Mouse (Mus musculus) liver, embryonic 15.5 days (tissue): ENCODE results near the gene Apbb1ip. TPM values are rescaled to one million over a fixed set of nuclear protein-coding genes. Genes with fewer than 3 reads are reported as not detected.

Experiments used
- ATAC-seq: fragments of 200-750 bp; cut with Nextera tagmentation; 2 replicates; pipeline ENCODE4 v1.8.0; 2017; ENCODE audit warnings: moderate number of reproducible peaks, mild to moderate bottlenecking, moderate library complexity; ENCODE audit not compliant: insufficient read depth
- H3K27ac ChIP-seq: fragments of 300-500 bp; sonication (generic); replicated peaks from 2 replicates; pipeline ENCODE4 v1.5.1; 2015; ENCODE audit warnings: mild to moderate bottlenecking, inconsistent platforms
- H3K27me3 ChIP-seq: fragments of 300-500 bp; sonication (generic); 2 replicates; pipeline ENCODE4 v1.6.1; 2015; ENCODE audit warnings: mild to moderate bottlenecking, inconsistent platforms
- H3K36me3 ChIP-seq: fragments of 300-500 bp; sonication (generic); replicated peaks from 2 replicates; pipeline ENCODE4 v1.6.1; 2015; ENCODE audit warnings: moderate library complexity, mild to moderate bottlenecking, inconsistent platforms
- H3K4me1 ChIP-seq: fragments of 300-500 bp; sonication (generic); replicated peaks from 2 replicates; pipeline ENCODE4 v1.6.1; 2015; ENCODE audit warnings: inconsistent platforms
- H3K4me2 ChIP-seq: fragments of 300-500 bp; sonication (generic); 2 replicates; pipeline ENCODE4 v1.6.1; 2015; ENCODE audit warnings: moderate library complexity, mild to moderate bottlenecking, inconsistent platforms
- H3K4me3 ChIP-seq: fragments of 300-500 bp; sonication (generic); replicated peaks from 2 replicates; pipeline ENCODE4 v1.5.1; 2015; ENCODE audit warnings: mild to moderate bottlenecking, inconsistent platforms
- H3K9ac ChIP-seq: fragments of 300-500 bp; sonication (generic); 2 replicates; pipeline ENCODE4 v1.6.1; 2015; ENCODE audit warnings: moderate library complexity, mild to moderate bottlenecking, inconsistent platforms
- H3K9me3 ChIP-seq: fragments of 300-500 bp; sonication (generic); replicated peaks from 2 replicates; pipeline ENCODE4 v1.6.1; 2016; ENCODE audit warnings: inconsistent platforms
- WGBS: fragments of 180-500 bp; shearing (Covaris S2); methylation state at CpG from one replicate; pipeline ENCODE4 v1.1.7; 2015; ENCODE audit warnings: mixed read lengths; ENCODE audit not compliant: insufficient replicate concordance; 5-methylcytosine and 5-hydroxymethylcytosine counted together
- polyA plus RNA-seq: library from polyadenylated mRNA; unstranded; fragments of >200 nt; fragmentation: Nextera tagmentation; extraction: Ambion mirVana; gene quantifications from 2 replicates; pipeline ENCODE4 v1.2.1, GENCODE M21; 2015

The Apbb1ip gene
- polyA plus RNA-seq, 1 experiment from 2014 or later, result 13.1 TPM

DNA sequence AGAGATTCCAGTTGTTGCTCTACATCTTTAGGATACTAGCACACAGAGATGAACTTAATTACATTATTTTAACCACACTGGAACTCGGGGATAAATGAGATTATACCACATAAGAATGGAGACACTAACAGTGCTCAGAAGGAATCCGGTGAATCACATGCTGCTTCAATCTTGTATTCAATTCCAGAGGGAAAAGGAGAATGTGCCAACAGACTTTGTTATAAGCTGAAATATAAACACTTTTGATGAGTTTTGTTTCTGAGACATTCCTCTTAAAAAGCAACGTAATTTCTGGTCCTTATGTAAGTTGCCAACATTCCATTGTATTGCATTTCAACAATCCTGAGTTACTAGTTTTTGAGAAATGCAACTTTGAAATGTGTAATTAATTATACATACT lies 1.8 kb downstream of the Apbb1ip start:
- Histone ChIP-seq H3K4me2 (peak overlapping the region; percentile 94), H3K36me3 (no peaks in the 10 kb centered on the region), H3K27me3 (no peaks in the 10 kb centered on the region), H3K9ac (peak overlapping the region; percentile 31; the same call in 1 of the 2 replicates), H3K4me3 (peak overlapping the region; percentile 68), H3K4me1 (peaks cover 54% of the 10 kb centered on the region), H3K27ac (no peak overlapping the region), H3K9me3 (no peaks in the 10 kb centered on the region)
- WGBS, result 25% methylated on average over 3 of the region's 3 CpGs
- ATAC-seq, result no peak

DNA sequence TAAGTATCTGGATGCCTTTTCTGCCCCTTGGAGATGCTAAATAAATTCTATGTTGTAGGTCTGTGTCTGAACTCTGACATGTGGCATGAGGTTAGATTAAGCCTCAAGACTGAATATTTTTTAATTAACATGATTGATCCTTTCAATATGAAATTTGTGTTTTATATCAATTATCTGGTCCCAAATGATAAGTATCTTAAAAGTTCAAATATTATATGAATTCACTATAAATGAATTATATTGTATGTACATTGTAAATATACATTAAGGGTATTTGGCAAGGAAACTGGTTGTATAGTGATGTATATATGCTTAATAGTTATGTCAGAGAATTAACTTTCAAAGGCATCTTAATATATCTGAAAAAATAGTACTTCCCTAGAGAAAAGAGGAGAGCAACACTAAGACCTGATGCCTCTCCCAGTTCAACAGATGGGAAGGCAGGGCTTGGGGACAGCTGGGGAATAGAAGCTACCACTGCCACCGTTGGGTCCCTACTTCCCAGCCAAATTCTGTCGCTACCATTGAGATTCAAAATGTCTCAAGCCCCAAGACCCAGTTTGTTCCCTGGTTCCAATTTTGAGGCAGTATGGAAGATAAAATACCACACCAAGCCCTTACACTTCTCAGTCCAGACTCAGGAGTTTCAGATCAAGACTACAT lies 2.8 kb downstream of the Apbb1ip start:
- no peaks in the 10 kb centered on the region for H3K27me3 ChIP-seq
- H3K9me3 ChIP-seq, result no peaks in the 10 kb centered on the region
- 58% methylated on average over 2 of the region's 2 CpGs for WGBS
- H3K4me3 ChIP-seq, result peak overlapping the region; percentile 5; the same call in 1 of the 2 replicates
- no peaks in the 10 kb centered on the region for H3K36me3 ChIP-seq
- H3K4me1 ChIP-seq, result peaks cover 64% of the 10 kb centered on the region
- H3K4me2 ChIP-seq, result peak overlapping the region; percentile 54
- no peak overlapping the region for H3K9ac ChIP-seq
- H3K27ac ChIP-seq, result peak overlapping the region; percentile 73
- no peak for ATAC-seq

DNA sequence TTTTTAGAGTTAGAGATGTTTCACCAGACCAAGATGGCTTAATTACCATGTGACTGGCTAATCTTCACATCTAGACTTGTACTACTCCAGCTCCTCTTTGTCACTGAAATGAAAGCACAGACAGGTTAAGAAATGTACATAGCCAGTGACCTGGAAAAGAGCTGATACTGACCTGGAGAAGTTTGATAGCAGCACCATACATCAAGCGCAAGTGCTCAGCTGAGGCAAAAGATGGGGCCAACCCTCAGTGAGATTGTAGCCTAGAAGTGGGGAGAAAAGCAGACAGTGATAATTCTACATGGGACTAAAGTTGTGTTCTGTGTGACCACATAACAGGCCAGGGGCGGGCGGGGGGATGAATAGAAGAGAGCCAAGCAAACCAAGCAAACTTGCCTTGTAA lies 3.9 kb downstream of the Apbb1ip start:
- Histone ChIP-seq H3K4me2 (peak overlapping the region; percentile 34), H3K36me3 (no peaks in the 10 kb centered on the region), H3K27me3 (no peaks in the 10 kb centered on the region), H3K9me3 (no peaks in the 10 kb centered on the region), H3K9ac (no peak overlapping the region), H3K4me1 (peaks cover 72% of the 10 kb centered on the region), H3K27ac (peak overlapping the region; percentile 61), H3K4me3 (no peak overlapping the region)
- ATAC-seq, result 0 out of 2 replicates have a peak, but pooled peaks have one; percentile 4
- 46% methylated on average over 3 of the region's 3 CpGs for WGBS

DNA sequence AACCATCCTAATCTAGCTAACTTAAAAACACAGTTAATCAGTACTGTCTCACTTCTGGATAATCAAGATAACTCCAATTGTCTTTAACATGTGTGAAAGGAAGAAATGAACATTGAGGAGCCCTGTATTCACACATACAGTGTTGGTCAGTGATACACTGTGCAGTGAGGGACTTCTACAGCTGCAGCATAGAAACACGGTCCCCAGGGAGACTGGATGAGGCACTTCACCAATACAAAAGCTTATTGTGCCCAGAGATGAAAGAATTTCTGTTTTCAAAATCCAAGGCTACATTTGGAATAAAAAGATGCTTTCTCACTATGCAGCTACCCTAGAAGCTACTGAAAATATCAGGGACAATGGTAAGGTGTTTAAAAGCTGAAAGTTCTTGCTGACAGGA lies 7.0 kb downstream of the Apbb1ip start:
- peak overlapping the region; percentile 76 for H3K27ac ChIP-seq
- WGBS, result 47% methylated on average over 1 of the region's 1 CpGs

DNA sequence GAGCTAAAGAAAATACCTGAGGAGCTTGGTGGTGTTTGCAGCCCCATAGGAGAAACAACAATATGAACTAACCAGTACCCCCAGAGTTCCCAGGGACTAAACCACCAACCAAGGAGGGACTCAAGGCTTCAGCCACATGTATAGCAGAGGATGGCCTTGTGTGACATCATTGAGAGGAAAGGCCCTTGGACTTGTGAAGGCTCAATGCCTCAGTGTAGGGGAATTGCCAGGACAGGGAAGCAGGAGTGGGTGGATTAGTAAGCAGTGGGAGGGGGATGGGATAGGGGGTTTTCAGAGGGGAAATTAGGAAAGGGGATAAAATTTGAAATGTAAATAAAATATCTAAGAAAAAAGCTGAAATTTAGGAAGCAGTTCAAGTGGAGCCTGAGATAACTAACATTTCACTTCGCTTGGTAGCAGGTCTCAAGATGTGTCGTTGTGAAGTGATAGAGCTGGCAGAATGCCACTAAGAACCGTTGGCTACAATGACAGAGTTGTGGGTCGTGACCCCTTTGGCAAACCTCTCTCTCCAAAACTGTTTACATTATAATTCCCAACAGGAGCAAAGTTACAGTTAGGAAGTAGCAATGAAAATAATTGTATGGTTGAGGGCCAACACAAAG lies 7.6 kb downstream of the Apbb1ip start:
- no peak for ATAC-seq
- Histone ChIP-seq H3K27ac (peak overlapping the region; percentile 76), H3K9me3 (no peaks in the 10 kb centered on the region), H3K9ac (no peak overlapping the region), H3K4me3 (no peak overlapping the region), H3K4me2 (peak overlapping the region; percentile 48), H3K27me3 (no peaks in the 10 kb centered on the region), H3K4me1 (peaks cover 62% of the 10 kb centered on the region), H3K36me3 (no peaks in the 10 kb centered on the region)
- 24% methylated on average over 4 of the region's 4 CpGs for WGBS

More for the DNA sequence above, 7.0 kb downstream of the Apbb1ip start:
- Histone ChIP-seq H3K4me3 (no peak overlapping the region), H3K36me3 (no peaks in the 10 kb centered on the region), H3K4me1 (peaks cover 62% of the 10 kb centered on the region), H3K4me2 (no peak overlapping the region), H3K27me3 (no peaks in the 10 kb centered on the region), H3K9me3 (no peaks in the 10 kb centered on the region), H3K9ac (no peak overlapping the region)
- ATAC-seq, result no peak

DNA sequence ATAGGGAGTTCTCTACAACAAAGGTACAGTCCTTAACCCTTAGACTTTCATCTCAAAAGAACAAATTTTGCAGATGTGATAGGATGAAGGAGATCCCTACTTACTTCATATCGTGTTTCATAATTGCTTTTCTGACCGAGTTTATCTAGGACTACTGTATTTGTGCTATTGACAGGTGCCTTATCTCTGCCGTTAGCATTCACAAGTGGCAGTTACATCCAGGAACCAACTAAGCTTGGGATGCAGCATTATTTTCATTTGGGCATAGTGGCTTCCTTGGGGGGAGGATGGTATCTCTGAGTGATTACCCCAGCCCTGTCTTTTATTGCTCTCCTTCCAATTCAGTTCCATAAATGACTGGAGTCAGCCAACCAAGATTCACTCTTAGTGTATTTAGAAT lies 8.2 kb downstream of the Apbb1ip start:
- H3K4me3 ChIP-seq, result no peak overlapping the region
- H3K27ac ChIP-seq, result peak overlapping the region; percentile 76
- WGBS, result 15% methylated on average over 3 of the region's 3 CpGs
- H3K27me3 ChIP-seq, result no peaks in the 10 kb centered on the region
- peak overlapping the region; percentile 48 for H3K4me2 ChIP-seq
- peak; percentile 68 for ATAC-seq
- H3K36me3 ChIP-seq, result no peaks in the 10 kb centered on the region
- peaks cover 62% of the 10 kb centered on the region for H3K4me1 ChIP-seq
- no peak overlapping the region for H3K9ac ChIP-seq
- H3K9me3 ChIP-seq, result no peaks in the 10 kb centered on the region

DNA sequence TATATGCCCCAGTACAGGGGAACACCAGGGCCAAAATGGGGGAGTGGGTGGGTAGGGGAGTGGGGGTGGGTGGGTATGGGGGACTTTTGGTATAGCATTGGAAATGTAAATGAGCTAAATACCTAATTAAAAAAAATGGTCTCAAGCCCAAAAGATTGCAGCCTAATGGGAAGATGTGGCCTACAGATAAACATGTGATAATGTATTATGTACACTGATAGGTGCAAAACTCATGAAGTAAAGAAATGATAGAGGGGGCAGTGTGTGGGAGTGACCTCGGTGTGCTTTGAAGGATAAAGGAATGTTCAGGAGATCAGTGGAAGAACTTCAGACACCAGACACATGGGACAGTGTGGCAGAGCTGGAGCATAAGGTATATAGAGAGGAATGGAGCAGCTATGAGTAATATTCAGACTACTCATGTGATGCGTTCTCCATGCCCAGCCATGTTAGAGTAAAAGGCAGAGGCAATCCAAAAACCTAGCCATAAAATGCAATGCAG lies 9.3 kb downstream of the Apbb1ip start:
- ATAC-seq, result peak; percentile 41; the same call in 1 of the 2 replicates
- WGBS, result 52% methylated on average over 2 of the region's 2 CpGs
- H3K9me3 ChIP-seq, result no peaks in the 10 kb centered on the region
- H3K27me3 ChIP-seq, result no peaks in the 10 kb centered on the region
- no peak overlapping the region for H3K4me3 ChIP-seq
- no peaks in the 10 kb centered on the region for H3K36me3 ChIP-seq
- H3K4me1 ChIP-seq, result peaks cover 53% of the 10 kb centered on the region
- no peak overlapping the region for H3K4me2 ChIP-seq
- no peak overlapping the region for H3K27ac ChIP-seq
- no peak overlapping the region for H3K9ac ChIP-seq

DNA sequence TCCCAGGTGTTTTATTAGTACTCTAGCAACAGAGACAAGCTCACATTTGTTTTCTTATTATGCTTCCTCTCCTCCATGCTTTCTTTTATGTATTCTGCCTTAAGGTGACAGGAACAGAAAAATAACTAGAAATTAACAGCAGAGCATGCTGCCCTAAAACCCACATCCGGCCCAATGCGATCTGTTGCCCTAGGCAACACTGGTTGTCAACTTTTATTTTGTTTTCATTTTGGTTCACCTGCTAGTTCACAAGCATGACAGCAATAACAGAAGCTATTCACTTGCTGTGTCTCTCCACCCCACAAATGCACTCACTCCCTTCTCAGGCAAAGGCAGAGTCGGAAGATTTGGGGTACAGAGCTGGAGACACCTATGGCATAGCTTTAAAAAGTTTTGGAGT lies 10.3 kb downstream of the Apbb1ip start:
- Histone ChIP-seq H3K4me3 (no peak overlapping the region), H3K4me1 (peaks cover 44% of the 10 kb centered on the region), H3K36me3 (no peaks in the 10 kb centered on the region), H3K27ac (no peak overlapping the region), H3K4me2 (no peak overlapping the region), H3K27me3 (no peaks in the 10 kb centered on the region), H3K9ac (no peak overlapping the region), H3K9me3 (no peaks in the 10 kb centered on the region)
- no peak for ATAC-seq
- WGBS, result 64% methylated on average over 3 of the region's 3 CpGs

DNA sequence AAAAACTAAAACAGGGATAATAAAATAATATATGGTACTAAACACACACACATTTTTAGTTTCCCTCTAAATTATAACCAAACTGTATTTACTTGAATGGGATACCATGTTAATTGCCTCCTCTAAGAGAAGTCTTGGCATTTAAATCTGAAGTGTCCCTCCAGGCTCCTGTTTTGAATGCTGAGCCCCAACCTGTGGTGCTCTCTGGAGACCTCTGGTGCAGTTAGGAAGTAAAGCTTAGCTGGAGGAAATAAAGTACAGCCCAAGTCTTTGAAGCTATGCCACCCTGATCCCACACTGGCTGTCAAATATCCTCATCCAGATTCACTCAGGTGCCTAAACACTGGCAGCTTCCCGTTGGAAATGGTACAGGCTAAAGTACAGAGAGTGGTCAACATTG lies 10.9 kb downstream of the Apbb1ip start:
- Histone ChIP-seq H3K4me1 (peaks cover 38% of the 10 kb centered on the region), H3K4me2 (no peak overlapping the region), H3K27ac (no peak overlapping the region), H3K9me3 (no peaks in the 10 kb centered on the region), H3K27me3 (no peaks in the 10 kb centered on the region), H3K4me3 (no peak overlapping the region), H3K9ac (no peak overlapping the region), H3K36me3 (no peaks in the 10 kb centered on the region)
- no peak for ATAC-seq
- WGBS, result 41% methylated on average over 1 of the region's 1 CpGs

DNA sequence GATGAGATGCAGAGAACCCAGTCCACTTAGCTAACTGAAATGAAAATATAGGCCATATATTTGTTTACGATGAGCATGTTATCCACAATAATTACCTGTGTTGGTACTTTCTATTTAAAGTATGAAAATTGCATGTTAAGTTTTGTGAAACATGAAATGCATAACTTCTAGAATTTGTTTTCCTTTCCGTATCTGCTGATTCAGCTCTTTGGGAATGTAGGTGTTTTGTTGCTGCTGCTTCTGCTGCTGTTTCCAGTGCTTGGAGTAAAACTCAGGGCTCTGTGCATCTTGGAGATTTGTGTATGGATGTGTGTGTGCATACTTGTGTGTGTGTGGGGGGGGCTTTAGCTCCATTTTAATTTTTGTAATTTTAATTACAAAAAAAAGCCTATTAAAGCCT lies 14.8 kb downstream of the Apbb1ip start:
- WGBS, result 80% methylated on average over 2 of the region's 2 CpGs
- H3K4me1 ChIP-seq, result peaks cover 16% of the 10 kb centered on the region
- H3K9ac ChIP-seq, result no peak overlapping the region
- H3K4me3 ChIP-seq, result no peak overlapping the region
- H3K4me2 ChIP-seq, result no peak overlapping the region
- ATAC-seq, result no peak
- H3K9me3 ChIP-seq, result no peaks in the 10 kb centered on the region
- H3K27ac ChIP-seq, result no peak overlapping the region
- no peaks in the 10 kb centered on the region for H3K27me3 ChIP-seq
- no peaks in the 10 kb centered on the region for H3K36me3 ChIP-seq

DNA sequence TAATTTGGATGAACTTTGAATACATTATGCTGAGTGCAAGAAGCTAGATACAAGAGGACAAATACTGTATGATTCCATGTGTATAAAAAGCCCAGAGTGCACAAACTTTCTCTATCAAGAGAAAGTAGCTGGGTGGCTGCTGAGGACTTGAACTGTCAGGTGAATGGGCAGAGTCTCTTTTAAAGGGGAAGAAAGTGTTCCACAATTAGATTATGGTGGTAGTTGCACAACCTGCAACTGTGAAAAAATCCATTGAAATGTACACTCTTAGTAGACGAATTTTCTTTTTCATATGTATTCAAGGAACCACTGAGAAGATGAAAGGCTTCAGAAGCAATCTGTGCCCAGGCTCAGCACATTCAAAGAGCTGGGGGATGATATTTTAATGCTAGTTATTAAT lies 15.7 kb downstream of the Apbb1ip start:
- Histone ChIP-seq H3K4me2 (no peak overlapping the region), H3K9me3 (no peaks in the 10 kb centered on the region), H3K4me3 (no peak overlapping the region), H3K36me3 (no peaks in the 10 kb centered on the region), H3K4me1 (peaks cover 11% of the 10 kb centered on the region), H3K9ac (no peak overlapping the region), H3K27me3 (no peaks in the 10 kb centered on the region), H3K27ac (no peak overlapping the region)
- ATAC-seq, result no peak
- 26% methylated on average over 1 of the region's 1 CpGs for WGBS
